Mouse (Mus musculus) frontal cortex, adult 2 months (tissue): ENCODE results near the gene Mmd. TPM values are rescaled to one million over a fixed set of nuclear protein-coding genes. Genes with fewer than 3 reads are reported as not detected.

ENCODE experiments used
- DNase-seq, 2 experiments: peaks; one replicate each; pipeline ENCODE4 v3.0.0; 2022; ENCODE audit warnings: low spot score in 1 of 2; ENCODE audit errors: extremely low spot score in 1 of 2
- polyA plus RNA-seq: library from polyadenylated mRNA; depleted of rRNA; stranded (reverse); fragments of >200 nt; gene quantifications from 2 replicates; pipeline ENCODE4 v1.2.3, GENCODE M21; 2012

Mmd gene
- polyA plus RNA-seq, 1 experiment, result 141 TPM

- no peak for DNase-seq
These were observed 1.5 kb upstream of the Mmd start for GRCm38 (mm10) chr11:90247793-90248192.

- peak in 1 of 2 experiments; percentile 32 for DNase-seq
These were observed 465 bp downstream of the Mmd start for GRCm38 (mm10) chr11:90249701-90250141.

DNA sequence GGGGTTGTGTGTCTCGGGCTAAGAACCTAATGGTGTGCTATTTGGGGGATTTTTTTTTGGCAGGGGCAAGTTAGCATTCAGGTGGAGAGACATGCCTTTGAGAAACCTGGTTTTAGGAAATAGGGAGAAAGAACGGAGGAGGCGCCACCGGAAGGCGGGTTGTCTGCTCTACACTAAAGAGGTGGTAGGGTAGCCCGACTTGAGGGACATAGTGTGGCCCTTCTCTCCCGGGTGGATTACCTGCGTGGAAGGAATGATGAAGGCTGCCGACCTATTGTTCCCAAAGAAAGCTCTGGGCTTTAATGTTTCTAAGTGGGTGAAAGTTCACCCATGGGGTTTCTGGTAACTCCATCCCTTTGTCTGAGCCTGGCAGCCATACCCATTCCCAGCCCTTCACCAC is 933 bp downstream of the Mmd start:
- no peak for DNase-seq

GRCm38 (mm10) chr11:90250730-90251129 is 1.5 kb downstream of the Mmd start:
- no peak for DNase-seq

DNA sequence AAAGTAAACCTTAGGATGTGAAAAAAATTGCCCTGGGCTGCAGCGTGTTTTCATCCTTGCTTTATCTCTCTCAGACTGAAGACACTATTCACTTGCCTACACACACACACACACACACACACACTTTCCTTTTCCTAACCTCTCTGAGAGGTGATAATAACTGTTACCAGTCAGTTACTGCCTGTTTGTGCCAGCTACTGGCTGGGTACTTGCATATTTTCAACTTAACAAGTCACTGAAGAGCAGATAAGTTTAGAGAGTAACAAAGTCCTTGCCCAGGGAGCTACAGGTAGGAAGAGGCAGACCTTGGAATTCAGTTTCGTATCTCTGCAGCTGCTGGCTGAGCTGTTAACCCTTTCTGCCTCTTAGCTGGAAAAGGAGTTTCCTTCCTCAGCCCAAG is 2.7 kb downstream of the Mmd start:
- no peak for DNase-seq

GRCm38 (mm10) chr11:90252366-90252765 is 3.1 kb downstream of the Mmd start:
- no peak for DNase-seq

DNA sequence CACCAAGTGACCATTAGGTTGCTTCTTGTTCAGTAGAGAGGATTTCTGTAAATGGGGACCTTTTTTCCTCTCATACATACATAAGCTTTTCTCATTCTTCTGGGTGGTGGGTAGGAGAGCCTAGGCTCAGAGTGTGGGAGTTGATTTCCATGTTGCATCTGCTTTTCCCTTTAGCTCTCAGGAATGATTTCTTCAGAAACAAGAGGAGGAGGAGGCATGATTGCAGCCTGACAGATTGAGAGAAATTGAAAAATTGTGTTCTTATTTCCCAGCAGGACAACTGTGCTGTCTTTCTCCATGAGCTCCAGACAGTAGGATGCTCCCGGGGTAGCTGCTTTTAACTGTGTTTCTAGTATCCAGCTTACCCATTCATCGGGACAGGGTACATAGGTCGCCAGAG is 5.3 kb downstream of the Mmd start:
- peak in 1 of 2 experiments; percentile 65 for DNase-seq

DNA sequence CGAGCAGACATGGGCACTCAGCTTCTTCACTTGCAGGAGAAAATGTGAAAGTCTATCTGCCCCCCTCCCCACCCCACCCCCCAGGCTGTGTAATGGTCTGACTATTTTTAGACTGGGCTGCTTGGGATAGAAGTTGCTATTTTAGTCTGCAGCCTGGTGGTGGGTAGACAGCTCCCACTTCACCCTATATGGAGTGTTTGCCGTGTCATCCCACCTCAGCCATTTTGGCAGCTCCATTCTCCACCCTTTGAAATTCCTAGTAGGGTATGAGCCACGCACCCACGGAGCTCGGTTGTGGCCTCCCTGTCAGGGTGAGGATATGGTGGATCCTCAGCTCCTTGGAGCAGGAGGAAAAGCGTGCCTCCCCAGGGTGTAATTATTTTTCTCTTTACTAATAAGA is 6.4 kb downstream of the Mmd start:
- peak; percentile 53 to 64 for DNase-seq

DNA sequence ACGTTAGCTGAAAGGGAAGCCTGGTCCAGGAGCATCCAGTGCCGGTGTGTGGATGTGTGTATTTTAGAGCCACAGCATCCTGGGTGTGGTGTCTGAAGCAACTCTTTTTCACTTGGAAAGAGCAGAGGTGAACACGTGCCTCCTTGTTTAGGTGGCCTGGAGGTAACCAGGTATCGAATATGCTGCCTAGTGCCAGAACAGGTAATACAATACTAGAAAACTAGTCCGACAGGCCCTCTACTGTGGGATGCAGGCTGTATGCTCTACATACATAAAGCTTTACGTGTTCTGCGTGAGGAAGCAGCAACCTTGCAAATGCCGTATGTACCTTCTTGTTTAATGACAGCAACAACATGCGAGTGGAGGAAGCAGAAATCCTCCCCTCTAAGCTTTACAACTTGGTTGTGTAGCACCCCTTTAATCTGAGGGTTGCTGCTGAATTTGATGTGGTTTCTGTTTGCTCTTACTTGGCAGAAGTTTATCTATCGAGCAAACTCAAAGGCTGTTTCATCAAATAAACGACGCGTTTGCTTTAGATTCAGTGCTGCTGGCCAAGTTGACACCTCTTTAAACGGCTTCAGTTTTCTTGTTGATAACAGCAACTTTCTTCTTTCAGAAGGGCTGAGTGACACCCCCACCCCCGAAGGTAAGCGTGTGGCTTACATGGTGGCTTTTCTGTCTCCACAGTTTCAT is 7.7 kb downstream of the Mmd start:
- DNase-seq, result no peak

GRCm38 (mm10) chr11:90258321-90258927 is 9.2 kb downstream of the Mmd start:
- no peak for DNase-seq

DNA sequence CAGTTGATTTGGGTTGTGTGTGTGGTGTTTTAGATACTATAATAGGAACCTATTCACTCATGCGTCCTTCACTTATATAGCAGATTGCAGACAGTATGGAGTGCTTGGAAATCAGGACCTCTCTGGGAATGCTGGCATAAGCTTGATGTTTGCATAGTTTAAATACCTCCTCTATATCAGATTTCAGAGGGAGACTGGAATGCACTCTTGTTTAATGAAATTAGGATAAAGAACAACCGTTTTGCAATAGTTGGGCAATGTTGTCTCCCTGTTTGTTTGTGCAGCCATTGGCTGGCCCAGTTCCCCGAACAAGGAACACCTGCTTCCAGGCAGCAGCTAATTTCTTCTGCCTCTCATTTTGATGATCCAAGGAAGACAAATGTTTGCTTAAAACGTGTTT is 9.8 kb downstream of the Mmd start:
- no peak for DNase-seq

DNA sequence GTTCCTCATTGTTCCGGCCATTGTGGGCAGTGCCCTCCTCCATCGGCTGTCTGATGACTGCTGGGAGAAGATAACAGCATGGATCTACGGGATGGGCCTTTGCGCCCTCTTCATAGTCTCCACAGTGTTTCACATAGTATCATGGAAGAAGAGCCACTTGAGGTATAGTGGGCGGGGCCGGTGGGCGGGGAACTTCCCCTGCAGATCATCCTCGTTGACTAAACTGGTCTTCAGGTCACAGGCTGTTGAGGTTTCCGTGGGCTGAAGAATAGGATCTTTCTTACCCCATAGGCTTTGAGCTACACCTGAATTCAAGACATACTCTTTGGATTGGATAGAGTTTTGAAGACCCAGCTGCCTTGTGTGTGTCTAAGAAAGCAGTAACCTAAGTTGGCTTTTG is 10.6 kb downstream of the Mmd start:
- DNase-seq, result no peak

GRCm38 (mm10) chr11:90264180-90264579 is 14.9 kb downstream of the Mmd start:
- no peak for DNase-seq

- DNase-seq, result no peak
These were observed 16.3 kb downstream of the Mmd start for GRCm38 (mm10) chr11:90265581-90265980.

DNA sequence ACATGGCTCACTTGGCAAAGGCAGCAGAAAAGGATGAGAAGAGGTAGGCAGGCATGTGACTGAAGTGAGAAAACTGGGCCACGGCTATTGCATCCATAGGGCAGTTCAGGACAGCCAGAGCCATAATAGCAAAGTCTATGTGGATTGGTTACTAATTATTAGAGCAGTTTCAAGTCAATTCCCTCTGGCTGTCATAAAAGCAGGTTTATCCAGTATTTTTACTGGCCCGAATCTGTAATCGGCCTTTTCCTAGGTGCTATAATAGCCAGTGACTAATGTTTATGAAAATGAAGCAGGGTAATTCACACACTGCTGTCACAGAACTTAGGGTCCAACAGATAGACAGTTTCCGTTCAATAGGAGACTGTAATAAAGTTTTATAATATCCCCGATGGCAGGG is 19.7 kb downstream of the Mmd start:
- no peak for DNase-seq

DNA sequence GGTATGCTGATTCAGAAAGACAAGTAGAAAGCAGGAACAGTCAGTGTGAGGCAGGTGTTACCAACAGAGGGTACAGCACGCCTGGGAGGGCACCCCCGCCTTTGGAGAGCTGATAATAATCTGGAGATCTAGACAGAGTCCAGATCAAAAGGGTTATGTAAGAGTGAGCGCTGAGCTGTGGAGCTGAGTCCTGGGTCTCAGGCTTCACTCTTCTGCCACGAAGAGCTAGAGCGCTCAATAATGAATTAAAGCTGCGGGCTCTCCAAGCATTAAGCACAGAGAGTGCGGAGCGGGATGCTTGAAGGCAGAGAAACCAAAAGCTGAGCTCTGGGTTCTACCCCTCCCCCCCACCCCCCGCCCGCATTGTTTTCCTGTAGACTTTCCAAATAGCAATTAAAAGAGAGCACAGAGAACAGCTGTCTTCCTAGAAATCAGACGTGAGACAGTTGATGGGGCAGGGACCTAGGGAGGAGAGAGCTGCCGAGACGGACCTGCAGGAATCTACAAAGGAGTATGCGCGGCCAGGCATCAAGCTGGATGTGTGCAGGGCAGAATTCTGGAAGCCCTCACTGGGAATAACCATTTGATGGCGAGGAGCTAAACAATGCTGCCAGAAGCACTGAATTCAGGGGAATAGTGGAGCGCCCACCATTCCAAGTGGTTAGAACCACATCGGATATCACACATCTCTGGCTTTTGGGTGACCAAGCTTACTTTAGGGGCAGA is 20.3 kb downstream of the Mmd start:
- DNase-seq, result no peak

GRCm38 (mm10) chr11:90270132-90270877 is 21.0 kb downstream of the Mmd start:
- DNase-seq, result no peak

- no peak for DNase-seq
These were observed 24.9 kb downstream of the Mmd start for GRCm38 (mm10) chr11:90274187-90274586.

DNA sequence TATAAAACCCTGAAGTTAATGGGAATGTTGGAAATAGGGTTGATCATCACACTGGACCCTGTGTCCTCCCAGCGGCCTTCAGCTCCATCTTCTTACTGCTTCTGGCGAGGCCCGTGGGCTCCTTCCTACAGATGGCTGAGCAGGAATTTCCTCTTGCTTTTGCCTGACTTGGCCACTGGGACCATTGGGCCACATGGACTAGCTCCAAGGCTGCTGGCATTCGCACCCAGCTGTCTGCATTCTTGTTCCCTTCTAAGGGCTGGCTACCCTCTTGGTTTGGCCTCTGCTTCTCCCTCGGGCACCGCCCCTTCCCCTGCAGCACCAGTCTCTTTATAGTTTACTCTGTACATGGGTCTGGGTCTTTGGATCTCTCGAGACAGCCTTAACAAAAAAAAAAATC is 26.4 kb downstream of the Mmd start:
- no peak for DNase-seq

- no peak for DNase-seq
These were observed 26.9 kb downstream of the Mmd start for GRCm38 (mm10) chr11:90276150-90276549.

DNA sequence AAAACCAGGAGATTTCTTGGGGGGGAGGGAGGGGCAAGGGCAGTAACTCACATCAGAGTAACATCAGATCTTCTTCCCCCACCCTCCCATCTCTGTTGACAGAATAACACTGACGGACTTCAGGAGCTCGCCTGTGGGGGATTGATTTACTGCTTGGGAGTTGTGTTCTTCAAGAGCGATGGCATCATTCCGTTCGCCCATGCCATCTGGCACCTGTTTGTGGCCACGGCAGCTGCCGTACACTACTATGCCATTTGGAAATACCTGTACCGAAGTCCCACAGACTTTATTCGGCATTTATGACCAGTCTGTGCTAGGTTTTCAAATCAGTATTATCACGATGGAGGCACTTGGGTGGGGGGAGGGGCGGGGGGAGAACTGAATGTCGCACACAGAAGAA is 27.3 kb downstream of the Mmd start:
- no peak for DNase-seq
